Mouse (Mus musculus) ES-Bruce4 (cell line): ENCODE data around the gene Tspan9.

Experiments
- CTCF ChIP-seq: IDR thresholded peaks from one replicate; pipeline ENCODE4 v1.8.1; 2011; ENCODE audit warnings: low read depth, low read length
- EP300 ChIP-seq: IDR thresholded peaks from 2 replicates; pipeline ENCODE4 v1.6.1; 2011; ENCODE audit warnings: low read depth, low read length; ENCODE audit not compliant: insufficient read depth
- POLR2A ChIP-seq: IDR thresholded peaks from one replicate; pipeline ENCODE4 v1.8.1; 2011; ENCODE audit warnings: low read length; ENCODE audit not compliant: insufficient read depth

DNA sequence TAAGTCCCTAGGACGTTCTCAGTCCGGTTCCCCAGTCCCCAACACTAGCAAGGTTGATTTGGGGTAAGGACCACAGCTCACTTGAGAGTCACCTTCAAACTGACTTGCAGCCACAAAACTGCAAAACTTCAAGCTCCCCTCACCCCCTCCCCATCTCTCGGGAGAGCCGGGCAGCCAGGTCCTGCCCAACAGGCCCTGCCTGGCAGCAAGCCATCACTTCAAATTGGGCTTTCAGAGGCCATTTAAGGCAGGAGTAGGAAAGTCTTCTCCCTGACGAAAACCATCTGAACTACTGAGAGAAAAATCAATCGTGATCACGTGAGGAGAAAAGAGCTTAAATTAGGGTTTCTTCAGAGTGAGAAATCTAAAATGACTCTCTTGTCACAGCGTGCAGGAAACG lies 44.2 kb downstream of the Tspan9 start:
- no peak for TF ChIP-seq EP300
- TF ChIP-seq CTCF: no peak
- TF ChIP-seq POLR2A: no peak
